In genomic region chr11:97338302-97338976, GRCm38 (mm10) we compare ENCODE assay signal across 7 mouse cellular contexts. TPM values are rescaled to one million over a fixed set of nuclear protein-coding genes. Genes with fewer than 3 reads are reported as not detected.
DNase-seq lines count a peak whose midpoint lies in the region; ATAC-seq and TF ChIP-seq lines count a peak whose summit lies in the region.

No protein-coding gene starts in this region.

- H3K27ac ChIP-seq in neural tube, embryonic 11.5 days (ENCODE audit: low read depth, low read length): no peak overlapping the region
- peak overlapping the region in 1 of 2 experiments; percentile 7; a peak in 1 of 4 replicates for H3K27ac ChIP-seq in heart, embryonic 14.5 days (replicated peaks in 1 of 2; ENCODE audit: control insufficient read depth in 1 of 2, insufficient read depth in 1 of 2, low read depth in 2 of 2, low read length in 2 of 2)
- H3K27ac ChIP-seq in liver, embryonic 12.5 days: no peak overlapping the region

- H3K27me3 ChIP-seq in neural tube, embryonic 11.5 days (ENCODE audit: control insufficient read depth, insufficient read depth, low read length): no peaks in the 10 kb centered on the region
- H3K27me3 ChIP-seq in heart, embryonic 14.5 days (ENCODE audit: control insufficient read depth, insufficient read depth, low read length): peaks cover 20% of the 10 kb centered on the region
- peaks cover 88% of the 10 kb centered on the region for H3K27me3 ChIP-seq in liver, embryonic 12.5 days (replicated peaks)

- no peaks in the 10 kb centered on the region for H3K36me3 ChIP-seq in neural tube, embryonic 11.5 days (ENCODE audit: control insufficient read depth, insufficient read depth, low read length)
- no peaks in the 10 kb centered on the region for H3K36me3 ChIP-seq in heart, embryonic 14.5 days (ENCODE audit: control insufficient read depth, insufficient read depth, low read length)
- H3K36me3 ChIP-seq in liver, embryonic 12.5 days: no peaks in the 10 kb centered on the region

- no peaks in the 10 kb centered on the region for H3K4me1 ChIP-seq in neural tube, embryonic 11.5 days (ENCODE audit: control insufficient read depth, insufficient read depth, low read length)
- peaks cover 10 to 12% of the 10 kb centered on the region in 2 experiments for H3K4me1 ChIP-seq in heart, embryonic 14.5 days (ENCODE audit: control insufficient read depth in 2 of 2, insufficient read depth in 2 of 2, low read length in 2 of 2)
- peaks cover 5% of the 10 kb centered on the region; the same call in 1 of the 2 replicates for H3K4me1 ChIP-seq in lung, adult 2 months (ENCODE audit: control insufficient read depth, insufficient read depth, low read length)
- peaks cover 17% of the 10 kb centered on the region for H3K4me1 ChIP-seq in liver, embryonic 12.5 days

- DNase-seq in neural tube, embryonic 11.5 days (ENCODE audit: low spot score): peak; percentile 7
- DNase-seq in neural tube, embryonic 10.5 days (ENCODE audit: extremely low spot score, low spot score): no peak
- DNase-seq in lung, adult 2 months: peak; percentile 75
- DNase-seq in testis, postnatal 10 days (ENCODE audit: low spot score): peak; percentile 57

- 57% methylated on average over 19 of the region's 21 CpGs for WGBS in neural tube, embryonic 11.5 days
- WGBS in heart, embryonic 14.5 days: 24% methylated on average over 21 of the region's 21 CpGs
- 35% methylated on average over 21 of the region's 21 CpGs for WGBS in lung, adult 2 months
- 40% methylated on average over 21 of the region's 21 CpGs for WGBS in liver, embryonic 12.5 days (ENCODE audit: insufficient replicate concordance)

- TF ChIP-seq CTCF in lung, adult 2 months (IDR thresholded peaks at IDR 0.05; ENCODE audit: insufficient read depth, low read length): no peak

- no peak overlapping the region for H3K4me2 ChIP-seq in neural tube, embryonic 11.5 days (ENCODE audit: low read depth)
- peak overlapping the region; percentile 63 for H3K4me2 ChIP-seq in heart, embryonic 14.5 days (ENCODE audit: low read length)
- H3K4me2 ChIP-seq in liver, embryonic 12.5 days: no peak overlapping the region

- H3K9ac ChIP-seq in neural tube, embryonic 11.5 days (ENCODE audit: low read length): no peak overlapping the region
- H3K9ac ChIP-seq in heart, embryonic 14.5 days (ENCODE audit: low read length): peak overlapping the region; percentile 64
- H3K9ac ChIP-seq in liver, embryonic 12.5 days: no peak overlapping the region

- no peak for ATAC-seq in neural tube, embryonic 11.5 days (ENCODE audit: insufficient read depth, low FRiP score, low TSS enrichment)
- ATAC-seq in heart, embryonic 14.5 days (ENCODE audit: insufficient number of reproducible peaks, insufficient read depth, low FRiP score, low read depth): no peak; the same call in 1 of the 2 replicates
- no peak; the same call in 1 of the 2 replicates for ATAC-seq in liver, embryonic 12.5 days
- no peak for ATAC-seq in monocyte, adult 5-6 weeks (replicated peaks; ENCODE audit: insufficient number of reproducible peaks, low FRiP score, low TSS enrichment, poor library complexity, severe bottlenecking)

- peak; percentile 19; the same call in 1 of the 2 replicates for TF ChIP-seq POLR2A in lung, adult 2 months (IDR thresholded peaks at IDR 0.05; ENCODE audit: borderline replicate concordance, extremely low read depth, low read depth, low read length)

- H3K4me3 ChIP-seq in neural tube, embryonic 11.5 days (ENCODE audit: low read depth, low read length): no peak overlapping the region; the same call in 1 of the 2 replicates
- peak overlapping the region; percentile 24 to 25; a peak in 3 of 4 replicates for H3K4me3 ChIP-seq in heart, embryonic 14.5 days (ENCODE audit: control insufficient read depth in 1 of 2, insufficient read depth in 1 of 2, low read depth in 1 of 2, low read length in 2 of 2)
- peak overlapping the region; percentile 8 for H3K4me3 ChIP-seq in lung, adult 2 months (replicated peaks; ENCODE audit: extremely low read depth, low read depth, low read length)
- H3K4me3 ChIP-seq in liver, embryonic 12.5 days: no peak overlapping the region

- H3K9me3 ChIP-seq in neural tube, embryonic 11.5 days (ENCODE audit: control insufficient read depth, low read length): no peaks in the 10 kb centered on the region
- no peaks in the 10 kb centered on the region for H3K9me3 ChIP-seq in heart, embryonic 14.5 days (ENCODE audit: control insufficient read depth, low read length)
- no peaks in the 10 kb centered on the region for H3K9me3 ChIP-seq in liver, embryonic 12.5 days (replicated peaks)

RNA-seq across cellular contexts. Expression of gene Gpr179, which starts 13.4 kb away (rescaled TPM):
- polyA plus RNA-seq in neural tube, embryonic 11.5 days (2014; fragmentation: Nextera tagmentation; extraction: Ambion mirVana): 0.04 and 0.08 TPM in 2 replicates
- 0.05 TPM in 2 replicates for polyA plus RNA-seq in heart, embryonic 14.5 days (2014; fragmentation: Nextera tagmentation; extraction: Ambion mirVana)
- 0.23 and 0.24 TPM in 2 replicates for polyA plus RNA-seq in lung, adult 2 months (2012; rRNA removed)
- 0.02 TPM in 1 of 2 replicates, not detected in the other for polyA plus RNA-seq in liver, embryonic 12.5 days (2016; fragmentation: Nextera tagmentation; extraction: Ambion mirVana)
- 0.29 to 0.39 TPM in 2 of 3 replicates, not detected in the other for total RNA-seq in monocyte, adult 5-6 weeks (2017)

RNA-seq across cellular contexts. Expression of gene Mrpl45, which starts 22.9 kb away (rescaled TPM):
- 49.0 and 52.9 TPM in 2 replicates for polyA plus RNA-seq in neural tube, embryonic 11.5 days (2014; fragmentation: Nextera tagmentation; extraction: Ambion mirVana)
- polyA plus RNA-seq in heart, embryonic 14.5 days (2014; fragmentation: Nextera tagmentation; extraction: Ambion mirVana): 56.2 and 59.2 TPM in 2 replicates
- 5.1 and 8.3 TPM in 2 replicates for polyA plus RNA-seq in lung, adult 2 months (2012; rRNA removed)
- 38.9 and 44.0 TPM in 2 replicates for polyA plus RNA-seq in liver, embryonic 12.5 days (2016; fragmentation: Nextera tagmentation; extraction: Ambion mirVana)
- 7.5 to 14.9 TPM (median 11.4 TPM) in 3 replicates for total RNA-seq in monocyte, adult 5-6 weeks (2017)

RNA-seq across cellular contexts. Expression of gene Socs7, which starts 23.9 kb away (rescaled TPM):
- 3.1 and 3.2 TPM in 2 replicates for polyA plus RNA-seq in neural tube, embryonic 11.5 days (2014; fragmentation: Nextera tagmentation; extraction: Ambion mirVana)
- polyA plus RNA-seq in heart, embryonic 14.5 days (2014; fragmentation: Nextera tagmentation; extraction: Ambion mirVana): 2.2 and 3.6 TPM in 2 replicates
- polyA plus RNA-seq in lung, adult 2 months (2012; rRNA removed): 9.8 and 11.3 TPM in 2 replicates
- polyA plus RNA-seq in liver, embryonic 12.5 days (2016; fragmentation: Nextera tagmentation; extraction: Ambion mirVana): 1.9 and 2.1 TPM in 2 replicates
- 16.8 to 18.8 TPM (median 18.0 TPM) in 3 replicates for total RNA-seq in monocyte, adult 5-6 weeks (2017)

RNA-seq across cellular contexts. Expression of gene Npepps, which starts 58.0 kb away (rescaled TPM):
- 98.6 and 102 TPM in 2 replicates for polyA plus RNA-seq in neural tube, embryonic 11.5 days (2014; fragmentation: Nextera tagmentation; extraction: Ambion mirVana)
- 86.9 and 90.0 TPM in 2 replicates for polyA plus RNA-seq in heart, embryonic 14.5 days (2014; fragmentation: Nextera tagmentation; extraction: Ambion mirVana)
- polyA plus RNA-seq in lung, adult 2 months (2012; rRNA removed): 22.3 and 23.1 TPM in 2 replicates
- 27.1 and 31.3 TPM in 2 replicates for polyA plus RNA-seq in liver, embryonic 12.5 days (2016; fragmentation: Nextera tagmentation; extraction: Ambion mirVana)
- 23.9 to 35.9 TPM (median 24.2 TPM) in 3 replicates for total RNA-seq in monocyte, adult 5-6 weeks (2017)

Comparison
In these comparisons a context has a peak if more than half of its experiments do, and no peak if none do; other contexts are left out.
1. H3K4me3 ChIP-seq: peak in heart, embryonic 14.5 days (2 of 2) and lung, adult 2 months (single experiment); none in neural tube, embryonic 11.5 days (single experiment) and liver, embryonic 12.5 days (single experiment).